Mouse (Mus musculus): ENCODE measurements around the gene Ephb2. TPM values are rescaled to one million over a fixed set of nuclear protein-coding genes. Genes with fewer than 3 reads are reported as not detected.

Gene Ephb2
- polyA plus RNA-seq, 1 experiment: 4.6 TPM

DNA sequence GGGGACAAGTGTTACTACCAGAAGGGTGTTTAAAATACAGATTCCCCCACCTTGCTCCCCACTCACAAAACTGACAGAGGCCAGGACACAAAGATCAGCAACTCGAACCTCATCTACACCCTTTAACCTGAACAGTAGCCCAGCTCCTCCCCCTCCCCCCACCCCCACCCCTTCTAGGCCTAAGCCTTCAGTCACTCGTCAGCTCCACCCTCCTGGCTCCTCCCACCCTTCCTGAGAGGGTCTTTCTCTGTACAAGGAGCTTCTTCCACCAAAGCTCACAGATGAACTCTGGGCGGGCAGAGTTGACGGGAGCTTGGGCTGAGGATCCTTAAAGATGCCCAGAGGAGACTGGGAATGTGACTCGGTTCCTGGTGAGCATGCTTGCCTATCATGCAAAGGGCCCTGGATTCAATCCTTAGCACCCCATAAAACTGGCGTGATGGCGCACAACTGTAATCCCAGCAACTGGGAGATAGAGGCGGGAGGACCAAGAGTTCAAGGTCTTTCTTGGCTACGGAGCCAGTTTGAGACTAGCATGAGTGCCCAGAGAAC lies 5.4 kb downstream of the Ephb2 start:
- TF ChIP-seq POLR2A (IDR thresholded peaks at IDR 0.05; ENCODE audit: borderline replicate concordance, extremely low read depth, low read depth, low read length) (no peak), CTCF (IDR thresholded peaks at IDR 0.05; ENCODE audit: insufficient read depth, low read length) (no peak)
- WGBS: 61% methylated on average over 9 of the region's 9 CpGs
- DNase-seq: no peak
- H3K4me1 ChIP-seq (ENCODE audit: control insufficient read depth, insufficient read depth, low read length): no peaks in the 10 kb centered on the region
- H3K4me3 ChIP-seq (replicated peaks; ENCODE audit: extremely low read depth, low read depth, low read length): no peak overlapping the region

- no peaks in the 10 kb centered on the region for H3K4me1 ChIP-seq (ENCODE audit: control insufficient read depth, insufficient read depth, low read length)
- TF ChIP-seq POLR2A (IDR thresholded peaks at IDR 0.05; ENCODE audit: borderline replicate concordance, extremely low read depth, low read depth, low read length): no peak
- TF ChIP-seq CTCF (IDR thresholded peaks at IDR 0.05; ENCODE audit: insufficient read depth, low read length): no peak
- no peak for DNase-seq
- WGBS: 28% methylated on average over 9 of the region's 9 CpGs
- H3K4me3 ChIP-seq (replicated peaks; ENCODE audit: extremely low read depth, low read depth, low read length): no peak overlapping the region
Measured at GRCm38 (mm10) chr4:136829837-136830236, 6.0 kb downstream of the Ephb2 start.

- Histone ChIP-seq H3K4me1 (ENCODE audit: control insufficient read depth, insufficient read depth, low read length) (no peaks in the 10 kb centered on the region), H3K4me3 (replicated peaks; ENCODE audit: extremely low read depth, low read depth, low read length) (no peak overlapping the region)
- TF ChIP-seq CTCF (IDR thresholded peaks at IDR 0.05; ENCODE audit: insufficient read depth, low read length): no peak
- no peak for TF ChIP-seq POLR2A (IDR thresholded peaks at IDR 0.05; ENCODE audit: borderline replicate concordance, extremely low read depth, low read depth, low read length)
- 42% methylated on average over 11 of the region's 11 CpGs for WGBS
- no peak for DNase-seq
Measured at GRCm38 (mm10) chr4:136828664-136829569, 6.9 kb downstream of the Ephb2 start.

- Histone ChIP-seq H3K4me3 (replicated peaks; ENCODE audit: extremely low read depth, low read depth, low read length) (no peak overlapping the region), H3K4me1 (ENCODE audit: control insufficient read depth, insufficient read depth, low read length) (no peaks in the 10 kb centered on the region)
- 61% methylated on average over 18 of the region's 18 CpGs for WGBS
- TF ChIP-seq POLR2A (IDR thresholded peaks at IDR 0.05; ENCODE audit: borderline replicate concordance, extremely low read depth, low read depth, low read length) (no peak), CTCF (IDR thresholded peaks at IDR 0.05; ENCODE audit: insufficient read depth, low read length) (no peak)
- no peak for DNase-seq
Measured at GRCm38 (mm10) chr4:136824935-136825552, 10.7 kb downstream of the Ephb2 start.

DNA sequence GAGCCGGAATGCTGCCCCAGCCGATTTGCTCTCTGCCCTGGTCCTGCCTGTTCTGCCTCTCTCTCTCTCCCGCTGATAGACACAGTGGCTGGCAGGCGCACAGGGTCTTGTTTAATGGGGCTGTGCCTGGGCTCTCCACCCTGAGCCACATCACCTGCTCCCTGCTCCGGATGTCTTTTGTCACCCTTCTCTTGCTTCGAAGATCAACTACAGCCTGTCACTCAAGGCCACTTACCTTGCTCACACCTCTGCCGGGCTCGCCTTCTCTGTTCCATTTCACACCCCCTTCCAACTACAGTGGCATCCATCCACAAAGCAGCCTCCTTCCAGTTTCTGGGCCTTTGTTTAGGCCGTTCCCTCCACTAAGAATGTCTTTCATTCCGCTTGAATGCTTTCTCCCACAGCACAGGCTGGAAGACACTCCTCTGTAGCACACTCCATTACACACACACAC lies 15.7 kb downstream of the Ephb2 start:
- 50% methylated on average over 10 of the region's 10 CpGs for WGBS
- H3K4me3 ChIP-seq (replicated peaks; ENCODE audit: extremely low read depth, low read depth, low read length): no peak overlapping the region
- no peaks in the 10 kb centered on the region for H3K4me1 ChIP-seq (ENCODE audit: control insufficient read depth, insufficient read depth, low read length)
- DNase-seq: no peak
- no peak for TF ChIP-seq POLR2A (IDR thresholded peaks at IDR 0.05; ENCODE audit: borderline replicate concordance, extremely low read depth, low read depth, low read length)
- TF ChIP-seq CTCF (IDR thresholded peaks at IDR 0.05; ENCODE audit: insufficient read depth, low read length): no peak

- no peak for TF ChIP-seq CTCF (IDR thresholded peaks at IDR 0.05; ENCODE audit: insufficient read depth, low read length)
- DNase-seq: no peak
- Histone ChIP-seq H3K4me3 (replicated peaks; ENCODE audit: extremely low read depth, low read depth, low read length) (no peak overlapping the region), H3K4me1 (ENCODE audit: control insufficient read depth, insufficient read depth, low read length) (no peaks in the 10 kb centered on the region)
- WGBS: 26% methylated on average over 7 of the region's 7 CpGs
Measured at GRCm38 (mm10) chr4:136816701-136817100, 19.1 kb downstream of the Ephb2 start.

DNA sequence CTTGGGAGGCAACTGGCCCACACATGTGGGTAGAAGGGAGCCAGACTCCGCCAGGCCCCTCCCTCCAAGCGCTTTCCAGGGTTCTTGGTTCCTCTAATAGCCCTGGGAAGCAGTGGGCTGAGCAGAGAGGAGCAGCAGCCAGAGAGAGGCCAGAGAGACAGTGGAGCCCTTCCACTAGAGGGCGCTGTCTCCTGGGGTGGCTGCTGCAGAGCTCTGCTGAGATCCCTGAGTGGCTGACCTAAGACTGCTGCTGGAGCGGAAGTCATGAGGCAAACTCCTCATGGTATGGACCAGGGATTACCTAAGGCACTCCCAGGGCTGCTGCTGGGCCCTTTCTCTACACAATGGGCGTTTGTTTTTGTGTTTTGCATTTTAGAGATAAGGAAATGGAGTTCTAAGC lies 20.4 kb downstream of the Ephb2 start:
- no peak overlapping the region for H3K4me3 ChIP-seq (replicated peaks; ENCODE audit: extremely low read depth, low read depth, low read length)
- peak; percentile 25 for TF ChIP-seq CTCF (IDR thresholded peaks at IDR 0.05; ENCODE audit: insufficient read depth, low read length)
- no peak for TF ChIP-seq POLR2A (IDR thresholded peaks at IDR 0.05; ENCODE audit: borderline replicate concordance, extremely low read depth, low read depth, low read length)
- no peak for DNase-seq
- WGBS: 58% methylated on average over 5 of the region's 5 CpGs
- no peaks in the 10 kb centered on the region for H3K4me1 ChIP-seq (ENCODE audit: control insufficient read depth, insufficient read depth, low read length)

GRCm38 (mm10) chr4:136812543-136812942 lies 23.2 kb downstream of the Ephb2 start:
- WGBS: 61% methylated on average over 4 of the region's 4 CpGs
- H3K4me3 ChIP-seq (replicated peaks; ENCODE audit: extremely low read depth, low read depth, low read length): no peak overlapping the region
- no peaks in the 10 kb centered on the region for H3K4me1 ChIP-seq (ENCODE audit: control insufficient read depth, insufficient read depth, low read length)
- no peak for TF ChIP-seq POLR2A (IDR thresholded peaks at IDR 0.05; ENCODE audit: borderline replicate concordance, extremely low read depth, low read depth, low read length)
- TF ChIP-seq CTCF (IDR thresholded peaks at IDR 0.05; ENCODE audit: insufficient read depth, low read length): no peak
- no peak for DNase-seq

DNA sequence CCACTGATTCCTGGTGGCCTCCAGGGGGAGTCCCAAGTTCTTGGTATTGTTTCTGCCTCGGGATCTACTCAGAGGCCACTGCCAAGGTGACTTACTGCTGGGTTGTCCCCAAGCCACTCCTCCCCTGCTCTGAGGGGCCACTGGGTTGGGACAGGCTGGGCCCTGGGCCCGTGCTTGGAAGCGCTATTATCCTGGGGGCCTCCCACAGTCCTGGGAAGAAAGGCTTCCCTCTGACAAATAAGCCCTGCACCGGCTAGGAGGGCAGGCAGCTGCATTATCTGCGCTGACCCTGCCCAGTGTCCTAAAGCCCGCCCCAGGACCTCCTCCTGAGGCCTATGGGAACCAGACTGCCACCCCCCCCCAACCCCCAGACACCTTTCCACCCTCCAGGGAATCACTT lies 24.2 kb downstream of the Ephb2 start:
- no peak overlapping the region for H3K4me3 ChIP-seq (replicated peaks; ENCODE audit: extremely low read depth, low read depth, low read length)
- no peaks in the 10 kb centered on the region for H3K4me1 ChIP-seq (ENCODE audit: control insufficient read depth, insufficient read depth, low read length)
- WGBS: 54% methylated on average over 6 of the region's 6 CpGs
- no peak for DNase-seq
- TF ChIP-seq POLR2A (IDR thresholded peaks at IDR 0.05; ENCODE audit: borderline replicate concordance, extremely low read depth, low read depth, low read length): no peak

Measured in lung, adult 2 months (tissue).